Mouse (Mus musculus): ENCODE measurements around the gene Sh3d21.
"Not testable (repeated sequence)": the region's sequence is repeated elsewhere in the genome, so short reads cannot be mapped to it uniquely, and the experiment has no call there.

Sh3d21 gene

DNA sequence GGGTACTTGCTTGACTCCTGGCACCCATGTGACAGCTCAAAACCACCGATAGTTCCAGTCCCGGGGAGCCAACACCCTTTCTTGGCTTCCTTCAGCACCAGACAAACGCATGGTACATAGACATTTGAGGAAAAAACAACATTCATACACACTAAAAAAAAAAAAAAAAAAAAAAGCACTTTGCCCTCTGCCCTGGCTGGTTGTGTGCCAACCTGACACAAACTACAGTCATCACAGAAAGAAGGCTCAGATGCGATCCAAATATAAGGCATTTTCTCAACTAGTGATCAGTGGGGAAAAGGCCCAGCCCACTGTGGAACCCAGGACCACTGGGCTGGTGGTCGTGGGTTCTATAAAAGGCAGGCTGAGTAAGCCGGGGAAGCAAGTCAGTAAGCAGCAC lies 5.6 kb upstream of the Sh3d21 start:
- DNase-seq (ENCODE audit: extremely low spot score, low spot score), result no peak

DNA sequence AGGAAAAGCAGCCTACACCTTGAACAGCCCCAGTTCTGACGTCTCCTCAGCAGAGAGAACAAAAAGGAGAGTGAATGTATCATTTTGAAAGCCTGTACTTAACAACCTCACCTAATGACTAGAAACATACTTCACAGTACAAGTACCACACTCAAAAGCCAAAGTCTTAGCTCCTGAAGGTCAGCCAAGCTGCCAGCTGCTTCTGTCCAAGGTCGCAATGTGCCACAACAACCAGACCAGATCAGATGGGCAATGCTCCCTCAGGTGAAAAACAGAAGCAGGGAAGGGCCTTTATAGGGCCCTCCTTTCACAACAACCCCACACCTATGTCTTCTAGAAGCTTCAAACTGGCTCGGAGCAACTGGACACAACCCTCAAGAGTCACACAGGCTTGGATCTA lies 2.8 kb upstream of the Sh3d21 start:
- no peak for DNase-seq (ENCODE audit: extremely low spot score, low spot score)

DNA sequence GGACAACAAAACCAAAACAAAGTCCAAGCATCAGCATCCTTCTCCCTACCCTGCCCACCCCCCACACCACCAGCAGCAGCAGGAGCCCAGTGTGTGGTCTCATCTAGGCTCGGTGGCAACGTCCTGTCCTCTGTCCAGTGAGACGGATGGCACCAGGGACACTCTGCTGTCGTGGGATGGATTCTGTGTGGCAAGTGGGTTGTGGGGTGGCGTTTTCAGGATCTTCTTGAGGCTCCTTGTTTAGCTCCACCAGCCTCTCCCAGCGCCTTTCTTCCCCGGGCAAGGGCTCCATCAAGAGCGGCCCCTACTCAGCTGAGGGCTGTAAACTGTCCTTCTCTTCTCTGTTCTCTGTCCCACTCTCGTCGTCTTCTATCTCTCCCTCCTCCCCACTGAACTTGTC lies 1.8 kb upstream of the Sh3d21 start:
- not testable (repeated sequence) for DNase-seq (ENCODE audit: extremely low spot score, low spot score)

DNA sequence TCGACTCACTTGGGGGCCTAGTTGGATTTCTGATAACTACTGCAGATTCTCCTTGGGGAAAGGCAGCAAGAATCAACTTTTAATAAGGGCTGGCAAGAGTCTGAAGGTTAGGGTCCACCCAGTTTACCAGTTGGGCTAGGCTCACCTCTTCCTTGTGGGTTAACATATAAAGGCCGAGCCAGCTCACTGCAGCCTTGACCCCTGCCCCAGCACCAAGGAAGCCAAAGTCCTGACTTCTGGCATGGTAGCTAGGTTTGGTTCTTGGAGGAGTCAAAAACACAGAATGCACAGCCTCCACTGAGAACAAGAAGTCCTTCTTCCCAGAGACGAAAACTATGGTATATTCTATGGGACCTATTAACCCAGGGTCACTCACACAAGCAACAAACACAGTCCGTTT lies 394 bp upstream of the Sh3d21 start:
- DNase-seq (ENCODE audit: extremely low spot score, low spot score), result no peak

DNA sequence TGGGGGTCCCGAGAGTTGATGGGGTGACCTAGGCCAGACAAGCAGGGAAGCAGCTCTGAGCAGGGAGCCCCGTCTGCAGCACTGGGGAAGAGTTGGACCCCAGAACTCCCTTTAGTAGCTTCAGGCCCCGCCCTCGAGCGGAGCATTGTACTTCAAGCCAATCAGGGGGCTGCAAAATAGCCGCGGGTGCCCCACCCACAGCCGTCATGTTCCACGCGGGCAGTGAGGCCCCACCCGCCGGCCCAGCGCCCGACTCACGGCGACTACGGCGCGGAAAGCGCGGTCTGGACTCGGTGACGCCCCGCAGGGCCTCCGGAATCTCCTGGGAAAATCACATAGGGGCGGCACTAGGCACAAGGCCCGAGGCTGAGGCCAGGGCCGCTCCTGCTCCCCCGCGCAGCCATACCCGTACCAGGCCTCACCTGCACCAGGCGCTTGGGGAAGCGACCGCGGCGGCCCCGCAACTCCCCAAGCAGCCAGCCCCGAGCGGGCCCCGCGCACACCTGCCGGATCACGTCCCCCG lies 686 bp downstream of the Sh3d21 start:
- peak; percentile 78 for DNase-seq (ENCODE audit: extremely low spot score, low spot score)

DNA sequence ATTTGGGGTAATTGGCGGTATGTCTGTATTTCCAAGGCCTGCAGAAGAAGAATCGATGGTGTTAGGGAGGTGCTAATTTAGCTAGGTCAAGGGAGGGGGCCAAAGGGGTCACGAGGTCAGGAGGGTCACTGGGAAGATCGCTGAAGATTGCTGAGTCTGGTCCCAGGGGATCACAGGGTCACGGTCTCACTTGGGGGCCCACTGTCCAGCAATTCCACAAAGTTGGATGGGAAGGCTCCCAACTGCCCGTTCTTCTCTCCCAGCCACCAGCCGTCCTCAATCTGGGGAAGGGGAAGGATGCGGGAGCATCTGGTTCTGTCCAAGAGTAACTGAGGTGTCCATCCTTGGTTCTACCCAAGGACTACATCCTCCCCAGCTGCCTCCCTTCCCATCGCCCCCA lies 1.3 kb downstream of the Sh3d21 start:
- no peak for DNase-seq (ENCODE audit: extremely low spot score, low spot score)

DNA sequence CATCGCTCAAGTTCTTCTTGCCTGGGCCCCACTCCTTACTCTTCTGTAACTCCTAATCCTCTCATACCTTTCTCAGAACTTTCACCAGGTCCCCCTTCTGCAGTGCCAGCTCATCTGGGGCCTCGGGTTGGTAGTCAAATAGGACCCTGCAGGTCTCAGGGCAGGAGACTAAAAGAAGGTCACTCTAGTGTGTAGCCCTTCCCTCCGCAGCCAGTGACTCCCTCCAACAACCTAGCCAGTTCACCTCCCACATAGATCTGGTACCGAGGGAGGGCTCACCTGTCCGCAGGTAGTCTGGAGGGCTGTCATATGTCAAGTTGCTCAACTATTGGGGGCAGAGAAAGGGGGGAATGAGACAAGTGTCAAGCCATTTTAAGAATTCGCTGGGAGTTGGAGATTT lies 1.8 kb downstream of the Sh3d21 start:
- DNase-seq (ENCODE audit: extremely low spot score, low spot score), result no peak

DNA sequence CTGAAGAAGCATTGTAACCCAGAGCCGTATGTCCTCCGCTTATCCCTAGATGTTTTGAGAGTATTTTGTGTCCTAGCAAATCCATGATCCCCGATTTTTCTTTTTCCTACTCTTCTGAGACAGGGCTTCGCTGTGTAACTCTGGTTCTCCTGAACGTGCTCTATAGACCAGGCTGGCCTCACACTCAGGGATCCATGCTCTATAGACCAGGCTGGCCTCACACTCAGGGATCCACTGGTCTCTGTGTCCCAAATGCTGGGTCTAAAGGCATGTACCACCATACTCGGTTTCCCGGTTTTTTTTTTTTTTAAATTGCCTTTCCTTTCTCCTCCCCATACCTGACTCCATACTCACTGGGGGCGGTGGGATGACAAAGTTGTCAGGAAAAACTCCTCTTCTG lies 2.3 kb downstream of the Sh3d21 start:
- no peak for DNase-seq (ENCODE audit: extremely low spot score, low spot score)

DNA sequence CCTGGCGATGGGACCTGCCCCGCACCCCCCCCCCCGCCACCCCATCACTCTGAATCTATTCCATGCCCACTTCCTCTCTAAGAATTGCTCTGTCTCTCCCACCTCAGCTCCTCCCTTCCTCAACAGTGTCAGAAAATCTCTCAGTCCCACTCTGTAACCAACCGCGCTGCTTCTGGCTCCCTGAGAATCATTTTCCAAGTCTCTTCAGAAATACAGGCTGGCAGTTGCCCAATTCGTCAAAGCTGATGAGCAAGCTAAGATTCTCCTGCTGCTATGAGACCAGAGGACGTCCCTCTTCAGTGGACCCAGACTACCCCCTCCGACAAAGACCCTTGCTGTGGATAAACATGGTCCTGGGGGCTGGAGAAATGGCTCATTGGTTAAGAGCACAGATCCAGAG lies 3.8 kb downstream of the Sh3d21 start:
- no peak for DNase-seq (ENCODE audit: extremely low spot score, low spot score)

DNA sequence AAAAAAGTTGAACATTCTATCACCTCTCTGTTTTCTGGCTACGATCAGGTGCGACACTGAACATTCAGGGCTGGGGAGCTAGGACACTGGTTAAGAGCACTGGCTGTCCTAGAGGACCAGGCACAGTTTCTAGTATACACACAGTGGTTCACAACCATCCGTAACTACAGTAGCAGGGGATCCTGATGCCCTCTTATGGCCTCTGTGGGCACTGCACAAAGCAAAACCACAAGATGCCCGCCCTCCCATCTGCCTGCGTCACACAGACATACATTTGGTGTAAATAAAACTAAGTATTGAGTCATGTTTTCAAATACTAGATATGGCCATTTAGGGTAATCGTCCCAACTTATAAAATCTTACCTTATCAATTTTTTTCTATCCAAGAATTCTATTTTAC lies 5.7 kb downstream of the Sh3d21 start:
- DNase-seq (ENCODE audit: extremely low spot score, low spot score), result no peak

DNA sequence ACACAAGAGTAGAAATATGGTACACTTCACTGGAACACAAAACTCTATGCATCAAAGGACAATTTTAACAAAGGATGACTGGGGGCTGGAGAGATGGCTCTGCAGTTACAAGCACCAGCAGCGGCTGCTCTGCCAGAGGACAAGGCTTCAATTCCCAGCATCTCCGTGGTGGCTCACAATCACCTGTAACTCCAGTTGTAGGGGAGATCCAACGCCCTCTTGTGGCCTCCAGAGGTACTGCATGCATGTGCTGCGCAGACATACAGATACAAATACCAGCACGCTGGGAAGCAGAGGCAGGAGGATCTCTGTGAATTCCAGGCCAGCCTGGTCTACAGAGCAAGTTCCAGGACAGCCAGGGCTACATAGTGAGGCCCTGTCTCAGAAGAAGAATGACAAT lies 6.7 kb downstream of the Sh3d21 start:
- DNase-seq (ENCODE audit: extremely low spot score, low spot score), result no peak

DNA sequence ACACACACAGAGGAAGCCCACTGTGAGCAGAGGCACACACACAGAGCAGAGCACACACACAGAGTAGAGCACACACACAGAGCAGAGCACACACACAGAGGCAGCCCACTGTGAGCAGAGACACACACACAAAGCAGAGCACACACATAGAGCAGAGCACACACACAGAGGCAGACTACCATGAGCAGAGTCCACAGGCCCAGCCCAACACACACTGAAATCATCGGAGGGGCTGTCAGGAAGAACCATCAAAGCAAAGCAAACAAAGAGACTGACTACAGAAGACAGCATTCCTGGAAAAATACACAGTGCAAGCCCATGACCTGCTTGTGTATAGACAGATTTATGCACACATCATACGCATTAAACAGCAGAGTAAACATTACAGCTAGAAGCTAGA lies 7.4 kb downstream of the Sh3d21 start:
- no peak for DNase-seq (ENCODE audit: extremely low spot score, low spot score)

DNA sequence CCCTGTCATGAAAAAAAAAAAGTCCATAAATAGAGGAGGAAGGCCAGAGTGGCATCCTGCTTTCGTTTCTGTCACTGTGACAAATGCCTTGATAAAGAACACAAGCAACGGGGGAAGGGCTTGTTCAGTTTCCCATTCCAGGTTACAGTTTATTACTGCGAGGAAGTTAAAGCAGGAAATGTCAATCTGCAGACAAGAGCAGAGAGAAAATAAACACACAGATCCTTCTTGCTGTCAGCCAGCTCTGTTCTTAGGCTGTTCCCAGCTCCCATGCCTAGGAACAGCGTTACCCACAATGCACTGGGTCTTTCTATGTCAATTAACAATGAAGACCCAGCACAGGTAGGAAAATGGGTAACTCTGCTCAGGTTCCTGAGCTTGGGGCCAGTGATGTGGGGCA lies 8.1 kb downstream of the Sh3d21 start:
- DNase-seq (ENCODE audit: extremely low spot score, low spot score), result no peak

DNA sequence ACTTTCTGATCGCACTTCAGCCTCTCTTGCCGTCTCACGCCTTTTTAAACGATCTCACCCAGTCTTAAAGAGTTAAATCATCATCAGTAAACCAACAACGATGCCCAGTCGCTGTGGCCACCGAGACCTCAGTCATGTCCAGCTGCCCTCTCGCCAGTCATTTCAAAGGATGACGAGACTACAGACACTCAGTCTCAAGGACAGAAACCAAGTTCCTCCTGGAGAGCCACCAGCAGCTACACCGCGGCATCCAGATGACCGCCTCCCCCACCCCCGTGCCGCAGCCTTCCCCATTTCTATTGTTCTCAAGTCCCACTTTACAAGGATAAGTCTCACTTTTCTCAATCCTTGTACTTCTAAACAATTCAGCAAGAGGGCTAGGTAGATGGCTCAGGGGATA lies 10.4 kb downstream of the Sh3d21 start:
- DNase-seq (ENCODE audit: extremely low spot score, low spot score), result no peak

DNA sequence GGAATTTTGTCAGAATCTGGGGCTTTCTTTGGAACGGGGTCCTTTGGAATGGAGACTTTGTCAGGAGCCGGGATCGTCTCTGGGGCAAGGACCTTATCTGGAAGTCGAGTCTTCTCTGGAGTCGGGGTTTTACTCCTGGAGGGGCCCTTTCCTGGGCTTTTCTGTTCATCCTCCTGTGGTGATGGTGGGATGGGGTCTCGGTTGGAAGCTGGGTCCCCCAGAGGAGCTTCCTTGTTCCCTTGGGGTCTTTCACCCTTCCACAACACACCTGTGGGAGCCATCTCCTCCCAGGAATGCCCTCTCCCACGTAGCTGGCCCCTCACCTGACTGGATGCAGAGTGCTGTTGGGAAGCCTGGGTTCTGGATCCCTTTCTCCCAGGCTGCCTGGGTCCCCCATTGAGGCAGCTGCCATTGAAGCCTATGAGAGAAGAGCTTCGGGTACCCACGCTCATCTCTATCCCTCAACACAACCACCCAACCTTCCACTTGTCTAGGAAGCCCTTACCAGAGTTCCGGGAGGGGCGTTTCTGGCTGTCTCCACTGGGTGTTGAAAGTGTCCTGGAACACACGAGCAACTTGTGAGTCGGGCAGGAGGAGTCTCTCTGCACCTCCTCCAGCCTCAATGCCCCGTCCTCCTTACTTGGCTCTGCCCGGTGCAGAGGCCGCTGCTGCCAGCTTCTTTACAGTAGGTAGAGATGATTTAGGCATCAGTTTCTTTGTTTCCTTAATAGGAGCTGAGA lies 11.4 kb downstream of the Sh3d21 start:
- no peak for DNase-seq (ENCODE audit: extremely low spot score, low spot score)

DNA sequence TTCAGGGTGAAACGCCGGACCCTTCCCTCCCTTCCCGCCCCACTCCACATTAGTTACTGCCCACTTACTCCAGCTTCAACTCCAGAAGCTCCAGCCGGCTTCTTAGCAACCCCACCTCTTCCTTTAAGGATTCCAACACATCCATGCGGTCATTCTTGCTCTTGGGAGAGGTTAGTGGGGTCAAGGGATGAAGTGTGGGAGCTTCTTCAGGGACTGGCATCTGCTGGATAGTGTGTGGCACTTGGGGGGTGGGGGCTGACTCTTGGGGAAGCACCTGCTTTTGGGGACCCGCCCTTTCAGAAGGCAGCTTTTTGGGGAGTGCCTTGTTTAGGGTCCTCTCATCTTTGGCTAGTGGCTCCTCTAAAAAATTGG lies 12.4 kb downstream of the Sh3d21 start:
- DNase-seq (ENCODE audit: extremely low spot score, low spot score), result no peak

DNA sequence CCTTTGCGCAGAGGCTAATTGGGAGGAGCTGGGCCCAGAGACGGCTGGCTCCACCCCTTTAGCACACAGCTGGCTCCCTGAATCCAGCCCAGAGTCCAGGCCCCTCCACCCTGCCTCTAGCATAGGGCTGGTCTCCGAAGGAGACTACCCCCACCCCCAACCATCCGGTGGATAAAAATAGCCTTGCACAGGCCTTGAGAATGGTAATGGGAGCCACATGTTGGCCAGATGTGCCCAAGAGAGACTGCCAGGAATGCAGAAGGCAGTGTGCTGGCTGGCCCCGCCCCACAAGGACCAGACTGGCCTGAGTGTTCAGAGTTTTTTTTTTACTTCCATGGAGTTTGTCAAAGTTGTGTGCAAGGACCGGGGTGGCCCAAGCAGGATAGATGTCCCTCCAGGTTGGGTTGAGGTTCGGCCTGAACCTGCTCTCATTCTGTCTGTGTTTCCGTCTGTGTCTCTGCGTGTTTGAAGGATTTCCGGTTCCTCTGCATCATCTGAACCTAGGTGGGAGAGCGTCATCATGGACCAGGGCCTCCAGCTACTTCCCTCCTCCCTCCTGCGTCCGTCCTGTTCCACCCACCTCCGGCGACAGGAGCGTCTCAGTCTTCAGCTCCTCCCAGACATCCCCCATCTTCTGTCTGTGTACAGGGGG lies 12.9 kb downstream of the Sh3d21 start:
- DNase-seq (ENCODE audit: extremely low spot score, low spot score), result peak; percentile 88

DNA sequence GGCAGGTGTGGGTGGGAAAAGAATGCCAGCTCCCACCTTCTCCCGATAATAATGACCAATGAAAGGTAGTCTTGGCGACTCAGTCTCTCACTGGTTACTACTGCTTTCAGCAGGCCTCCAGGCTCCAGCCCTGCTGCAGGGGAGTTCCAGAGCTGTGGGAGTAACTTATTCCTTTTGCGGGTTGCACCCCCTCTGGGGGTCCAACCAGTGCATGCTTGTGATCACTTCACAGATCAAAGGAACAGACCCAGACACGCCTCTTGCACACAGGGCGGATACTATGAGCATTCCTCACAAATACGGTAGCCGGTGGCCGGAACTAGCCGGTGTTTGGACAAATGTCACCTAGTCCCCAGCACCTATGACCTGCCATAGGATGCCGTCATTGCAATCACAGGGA lies 13.5 kb downstream of the Sh3d21 start:
- no peak for DNase-seq (ENCODE audit: extremely low spot score, low spot score)

DNA sequence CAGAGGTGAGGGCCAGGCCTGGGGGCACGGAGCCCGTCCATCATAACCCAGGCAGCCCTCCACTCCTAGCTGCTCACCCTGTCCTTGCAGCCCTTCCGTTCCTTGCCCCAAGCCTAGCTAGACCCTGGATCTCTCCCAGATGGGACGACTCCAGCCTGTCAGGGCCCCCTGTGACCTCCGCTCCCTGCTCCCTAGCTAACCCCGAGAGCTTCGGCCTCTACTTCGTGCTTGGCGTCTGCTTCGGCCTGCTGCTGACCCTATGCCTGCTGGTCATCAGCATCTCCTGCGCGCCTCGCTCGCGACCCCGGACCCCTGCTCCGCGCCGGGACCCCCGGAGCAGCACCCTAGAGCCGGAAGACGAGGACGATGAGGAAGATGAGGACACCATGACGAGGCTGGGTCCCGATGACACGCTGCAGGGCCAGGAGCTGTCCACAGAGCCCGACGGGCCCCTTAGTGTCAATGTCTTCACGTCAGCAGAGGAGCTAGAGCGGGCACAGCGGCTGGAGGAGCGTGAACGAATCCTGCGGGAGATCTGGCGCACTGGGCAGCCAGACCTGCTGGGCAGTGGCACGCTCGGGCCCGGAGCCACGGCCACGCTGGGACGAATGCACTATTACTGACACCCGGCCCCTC lies 14.1 kb downstream of the Sh3d21 start:
- DNase-seq (ENCODE audit: extremely low spot score, low spot score), result peak; percentile 49

DNA sequence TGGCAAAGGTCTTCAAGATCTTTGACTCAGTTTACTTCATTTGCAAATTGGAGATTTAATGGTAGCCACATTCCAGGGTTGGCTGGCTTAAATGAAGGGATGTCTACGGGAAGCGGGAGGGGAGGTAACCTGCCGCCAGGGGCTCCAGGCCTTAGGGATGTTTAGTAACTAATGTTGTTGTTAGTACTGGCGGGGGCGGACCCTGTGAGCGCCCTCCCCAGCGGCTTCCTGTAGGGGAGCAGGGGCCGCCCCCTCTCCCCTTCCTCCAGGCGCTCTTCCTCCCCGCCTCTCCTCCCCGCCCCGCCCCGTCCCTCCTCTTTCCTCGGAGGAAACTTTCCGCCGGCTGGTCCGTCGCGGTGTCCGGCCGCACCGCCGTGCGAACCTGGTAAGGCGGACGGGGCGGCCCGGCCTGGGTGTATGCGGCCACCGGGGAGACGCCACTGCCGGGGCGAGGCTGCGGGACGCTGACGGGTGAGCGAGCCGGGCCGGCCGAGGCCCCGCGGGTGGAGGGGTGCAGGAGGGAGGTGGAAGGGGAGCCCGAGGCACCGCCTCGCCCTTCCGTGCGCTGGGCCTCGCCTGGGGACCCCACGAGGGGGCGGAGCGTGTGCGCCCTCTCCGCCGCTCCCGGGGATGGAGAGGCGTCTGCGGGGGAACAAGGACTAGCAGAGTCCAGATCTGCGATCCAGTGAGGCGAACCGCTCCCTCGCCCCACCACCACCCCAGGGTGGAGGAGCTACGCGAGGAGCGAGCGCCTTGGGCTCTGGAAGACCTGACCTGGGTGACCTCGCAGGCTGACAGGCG lies 14.9 kb downstream of the Sh3d21 start:
- peak; percentile 77 for DNase-seq (ENCODE audit: extremely low spot score, low spot score)

DNA sequence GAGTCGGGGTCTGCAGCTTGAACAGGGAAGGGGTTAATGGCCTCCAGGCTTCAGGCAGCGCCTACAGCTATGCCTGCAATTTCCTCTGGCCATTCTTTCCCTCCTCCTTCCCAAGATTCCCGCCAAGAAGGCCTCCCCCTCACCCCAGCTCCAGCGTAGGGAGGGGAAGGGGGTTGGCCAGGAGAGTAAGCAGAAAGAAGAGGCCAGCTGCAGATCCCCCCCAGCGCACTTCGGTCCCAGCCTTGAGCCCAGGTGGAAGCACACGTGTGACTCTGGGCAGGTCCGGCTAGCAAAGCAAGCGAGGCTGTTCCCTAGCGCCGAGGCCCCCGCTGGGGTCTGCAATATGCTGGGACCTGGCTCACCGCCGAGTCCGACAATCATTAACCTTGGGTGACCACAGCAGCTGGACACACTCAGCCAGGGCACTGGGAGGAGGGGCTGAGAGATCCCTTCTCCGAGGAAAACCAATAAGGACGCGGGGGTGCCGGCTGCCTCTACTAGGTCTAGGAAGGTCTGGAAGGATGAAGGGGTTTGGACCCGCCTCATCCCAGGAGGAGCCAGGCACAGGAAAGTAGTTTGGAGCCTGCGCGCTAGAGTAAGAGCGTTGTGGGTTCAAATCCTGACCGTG lies 15.6 kb downstream of the Sh3d21 start, which contains the start of gene Eva1b:
Gene Eva1b (plus strand): TSS at position 212 of the 628 bp plus-strand sequence.
- DNase-seq (ENCODE audit: extremely low spot score, low spot score), result peak; percentile 86

All from neural tube, embryonic 10.5 days (tissue).